Mouse (Mus musculus): ENCODE measurements at regions not wholly inside any gene's neighbourhood (a gene's known extent, or its start where the extent isn't known, plus 50 kb on each side); places are given as distances from the start of the nearest gene placed in this dataset.

GRCm38 (mm10) chr10:98650533-98650932 lies 263.7 kb upstream of the Atp2b1 start:
- no peak for DNase-seq (ENCODE audit: low spot score in 2 of 2)

DNA sequence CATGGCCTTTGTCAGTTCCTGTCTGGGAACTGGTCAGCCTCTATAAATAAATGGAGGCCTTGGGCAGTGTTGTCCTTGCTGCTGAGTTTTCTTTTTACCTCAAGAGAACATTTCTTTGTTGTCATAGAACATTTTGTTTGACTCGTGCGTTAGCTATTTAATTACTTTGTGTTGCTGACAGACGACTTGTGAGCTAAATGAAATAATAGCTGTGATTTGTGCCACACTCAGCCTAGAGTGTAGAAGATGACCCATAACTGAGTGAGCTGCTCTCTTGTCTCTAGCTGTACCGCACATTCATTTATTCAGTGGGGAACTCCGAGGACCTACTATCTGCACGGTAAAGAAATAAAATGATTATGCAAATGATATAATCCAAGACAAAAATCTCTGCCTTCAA lies 263.1 kb upstream of the Atp2b1 start:
- DNase-seq (ENCODE audit: low spot score in 2 of 2) = no peak

DNA sequence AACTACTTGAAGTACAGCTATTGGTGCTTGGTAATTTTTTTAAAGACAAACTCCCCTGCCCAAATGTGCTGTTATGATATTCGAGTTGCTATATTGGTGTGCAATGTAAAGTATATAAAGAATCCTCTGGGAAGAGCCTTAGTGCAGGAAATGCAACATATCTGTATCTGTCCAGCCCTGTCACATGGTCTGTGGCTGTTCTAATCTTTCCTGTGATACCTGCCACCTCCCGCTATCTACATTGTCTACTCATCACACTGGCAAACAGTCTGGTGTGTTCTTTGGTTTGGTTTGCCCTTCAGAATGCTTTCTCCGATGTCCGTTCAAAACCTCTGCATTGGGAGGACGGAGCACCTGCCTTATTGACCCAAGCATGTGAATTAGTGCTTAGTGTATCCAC lies 262.6 kb upstream of the Atp2b1 start:
- DNase-seq (ENCODE audit: low spot score in 2 of 2) = no peak

DNA sequence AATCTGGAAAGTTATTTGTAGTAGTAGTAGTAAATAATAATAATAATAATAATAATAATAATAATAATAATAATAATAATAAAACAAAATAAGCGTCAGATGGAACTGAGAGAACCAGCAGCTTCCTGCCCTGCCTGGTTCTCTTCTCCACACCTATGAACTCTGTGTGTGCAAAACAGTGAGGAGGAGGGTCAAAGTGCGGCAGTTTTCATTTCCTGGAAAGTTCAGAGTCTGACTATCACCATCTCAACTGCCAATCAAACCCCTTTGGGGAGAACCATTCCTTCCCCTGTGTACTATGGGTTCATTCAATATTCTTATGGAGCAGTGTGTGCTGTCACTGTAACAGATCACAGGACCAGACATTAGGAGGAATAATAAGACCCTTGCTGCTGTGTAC lies 262.1 kb upstream of the Atp2b1 start:
- no peak for DNase-seq (ENCODE audit: low spot score in 2 of 2)

GRCm38 (mm10) chr10:98660747-98661146 lies 253.5 kb upstream of the Atp2b1 start:
- no peak for DNase-seq (ENCODE audit: low spot score in 2 of 2)

DNA sequence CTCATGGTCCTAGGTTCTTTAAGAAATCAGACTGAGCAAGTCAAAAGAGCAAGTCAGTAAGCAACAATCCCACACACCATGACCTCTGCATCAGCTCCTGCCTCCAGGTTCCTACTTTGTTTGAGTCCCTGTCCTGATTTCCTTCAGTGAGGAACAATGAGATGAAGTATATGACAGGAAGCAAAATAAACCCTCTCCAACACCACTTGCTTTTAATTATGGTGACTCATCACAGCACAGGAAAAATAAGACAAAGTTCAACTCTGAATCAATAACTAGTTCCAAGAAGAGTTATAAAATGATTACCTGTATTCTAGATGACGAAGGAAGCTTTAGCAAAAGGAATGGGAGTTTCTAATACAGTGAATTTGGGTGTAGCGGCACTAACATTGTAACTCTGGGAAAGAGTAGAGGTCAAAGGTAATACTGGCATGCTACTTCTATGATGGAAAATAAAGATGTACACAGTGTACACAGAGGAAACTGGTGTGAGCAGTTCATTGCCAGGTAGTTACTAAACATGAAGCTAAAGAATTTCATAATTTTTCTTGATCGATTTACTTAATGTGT lies 248.2 kb upstream of the Atp2b1 start:
- DNase-seq (ENCODE audit: low spot score in 2 of 2) = no peak

DNA sequence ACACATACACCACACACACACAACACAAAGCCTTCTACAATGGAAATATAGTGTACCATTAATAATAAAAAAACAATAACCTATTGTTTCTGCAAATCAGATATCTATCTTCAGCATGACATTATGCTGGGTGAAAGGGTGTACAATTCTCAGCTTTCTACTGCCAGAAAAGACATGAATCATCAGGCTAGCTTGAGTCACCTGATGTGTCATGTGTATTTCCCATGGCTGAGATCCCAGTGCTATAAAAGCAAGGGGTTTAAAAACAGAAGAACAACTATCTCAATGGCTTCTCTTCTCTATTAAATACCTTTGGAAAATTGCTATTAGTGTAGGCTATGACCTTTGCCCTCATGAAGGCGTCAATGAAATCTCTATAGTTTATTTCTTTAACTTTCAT lies 246.5 kb upstream of the Atp2b1 start:
- DNase-seq (ENCODE audit: low spot score in 2 of 2) = no peak

DNA sequence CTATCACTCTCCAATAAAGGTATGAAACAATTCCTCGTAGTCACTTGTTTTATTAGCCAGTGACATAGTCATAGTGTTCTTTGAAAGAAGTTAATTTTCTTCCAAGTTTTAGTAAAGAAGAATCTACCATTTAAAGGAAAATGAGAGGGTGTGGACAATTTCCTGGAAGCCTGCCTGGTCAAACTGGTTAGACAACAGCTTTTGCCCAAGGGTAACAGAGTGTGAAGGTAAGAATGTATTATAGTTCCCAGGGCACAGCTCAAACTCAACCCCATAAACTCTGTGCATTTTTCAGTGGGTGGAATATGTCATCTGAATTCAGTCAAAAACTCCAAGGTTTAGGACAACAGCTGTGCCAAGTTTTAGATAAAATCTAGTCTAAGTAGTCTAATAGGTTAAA lies 240.1 kb upstream of the Atp2b1 start:
- DNase-seq (ENCODE audit: low spot score in 2 of 2) = peak in 1 of 2 experiments; percentile 5

DNA sequence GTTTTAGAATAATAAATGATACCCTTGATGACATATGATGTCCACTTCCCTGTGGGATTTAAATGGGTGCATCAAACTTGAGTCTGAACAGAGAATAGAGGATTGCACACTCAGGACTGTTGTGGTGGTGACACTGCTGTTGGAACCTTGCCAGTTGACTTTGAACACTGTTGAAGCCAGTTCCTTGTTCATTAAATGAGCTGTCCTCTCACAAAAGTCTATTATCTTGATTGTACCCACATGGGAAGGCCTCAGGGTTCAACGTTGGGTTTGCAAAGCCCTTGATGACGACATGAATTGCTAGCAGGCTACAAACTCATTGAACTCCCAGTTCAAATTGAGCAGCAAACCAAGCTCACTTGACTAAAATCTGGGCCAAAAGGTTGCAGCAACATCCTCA lies 237.3 kb upstream of the Atp2b1 start:
- no peak for DNase-seq (ENCODE audit: low spot score in 2 of 2)

DNA sequence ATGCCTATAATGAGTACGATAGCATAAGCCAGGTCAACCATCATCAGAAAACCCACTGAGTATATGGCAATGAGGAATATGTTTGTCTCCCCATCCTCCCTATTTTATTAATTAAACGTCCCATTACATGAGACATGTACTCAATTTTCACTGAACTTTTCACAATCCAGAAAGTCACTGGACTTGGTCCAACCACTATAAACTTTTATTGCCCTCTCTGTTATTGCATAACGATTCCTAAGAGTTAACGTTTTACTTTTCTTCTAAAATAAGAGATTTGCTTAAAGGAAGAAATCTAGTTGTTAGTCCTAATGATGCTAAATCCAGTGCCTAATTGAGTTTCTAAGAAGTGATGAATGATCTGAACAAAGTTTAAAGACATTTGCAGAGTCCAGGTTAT lies 236.0 kb upstream of the Atp2b1 start:
- no peak for DNase-seq (ENCODE audit: low spot score in 2 of 2)

DNA sequence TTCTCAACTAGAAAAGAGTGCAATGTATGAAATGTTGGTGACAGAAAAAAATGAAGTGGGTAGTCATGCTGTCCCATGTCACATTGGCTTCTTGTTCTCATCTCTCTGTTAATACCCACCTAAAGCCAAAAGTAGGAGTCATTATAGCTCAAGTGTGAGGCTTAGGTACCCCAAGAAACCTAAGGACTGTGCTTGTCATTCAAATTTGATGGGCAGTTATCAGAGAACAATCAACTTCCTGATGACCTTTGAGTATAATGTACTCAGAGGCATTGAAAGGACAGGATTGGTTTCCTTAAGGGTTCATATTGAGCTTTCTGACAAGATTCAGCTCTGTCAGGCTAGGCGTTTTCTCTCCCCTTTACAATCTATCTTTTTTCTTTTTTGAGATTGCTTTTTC lies 231.8 kb upstream of the Atp2b1 start:
- DNase-seq (ENCODE audit: low spot score in 2 of 2) = no peak

- peak in 1 of 2 experiments; percentile 29 for DNase-seq (ENCODE audit: low spot score in 2 of 2)
Observed at GRCm38 (mm10) chr10:98684195-98684594, 230.0 kb upstream of the Atp2b1 start.

- DNase-seq (ENCODE audit: low spot score in 2 of 2) = no peak
Observed at GRCm38 (mm10) chr10:98684707-98685106, 229.5 kb upstream of the Atp2b1 start.

DNA sequence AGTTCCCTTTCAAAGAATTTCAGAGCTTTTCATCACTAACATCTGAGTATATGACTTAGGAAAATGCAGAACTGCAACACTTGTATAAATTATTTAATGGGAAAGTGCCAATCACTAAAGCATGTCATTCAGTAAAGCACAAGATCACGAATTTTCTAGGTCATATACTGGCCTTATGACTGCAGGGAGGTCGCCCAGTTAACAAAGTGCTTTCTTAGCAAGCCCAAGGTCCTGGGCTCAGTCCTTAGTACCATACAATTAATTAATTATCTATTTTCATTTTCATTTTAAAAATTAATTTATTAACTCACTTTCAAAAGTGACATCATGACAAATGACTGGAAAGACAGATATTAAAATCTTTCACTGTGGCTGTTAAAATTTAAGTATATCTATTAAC lies 228.5 kb upstream of the Atp2b1 start:
- no peak for DNase-seq (ENCODE audit: low spot score in 2 of 2)

GRCm38 (mm10) chr10:98686370-98686769 lies 227.8 kb upstream of the Atp2b1 start:
- DNase-seq (ENCODE audit: low spot score in 2 of 2) = no peak

GRCm38 (mm10) chr10:98691816-98692215 lies 222.4 kb upstream of the Atp2b1 start:
- DNase-seq (ENCODE audit: low spot score in 2 of 2) = peak in 1 of 2 experiments; percentile 6

DNA sequence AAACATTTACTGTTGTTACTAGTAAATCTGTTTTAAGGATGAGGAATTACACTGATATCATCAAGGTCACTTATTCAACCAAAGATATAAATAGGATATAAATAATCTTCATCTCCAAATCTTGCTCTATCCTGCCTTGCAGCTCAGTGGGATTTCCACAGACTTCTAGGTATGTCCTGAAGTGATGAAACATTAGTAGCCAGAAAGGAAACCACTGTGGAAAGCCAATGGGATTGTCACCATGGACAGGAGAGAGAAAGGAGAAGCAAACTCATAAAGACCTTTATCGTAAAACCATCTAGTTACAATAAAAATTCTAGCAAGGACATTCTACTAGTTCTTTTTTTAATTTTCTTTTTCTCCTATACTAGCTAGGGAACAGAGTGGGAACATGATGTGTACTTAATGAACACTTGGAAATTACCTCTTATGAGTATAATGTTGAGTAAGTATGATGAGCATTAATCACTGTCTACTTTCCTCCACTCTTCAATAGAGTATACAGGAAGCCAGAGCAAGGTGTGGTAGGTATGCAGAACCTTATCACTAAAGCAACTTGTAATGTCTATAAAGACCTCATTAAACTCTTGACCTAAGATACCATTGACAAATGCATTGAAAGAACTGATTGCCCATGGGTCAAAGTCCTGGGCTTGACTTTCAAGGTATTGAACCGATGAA lies 219.4 kb upstream of the Atp2b1 start:
- no peak for DNase-seq (ENCODE audit: low spot score in 2 of 2)

- no peak for DNase-seq (ENCODE audit: low spot score in 2 of 2)
Observed at GRCm38 (mm10) chr10:98695371-98695725, 218.9 kb upstream of the Atp2b1 start.

DNA sequence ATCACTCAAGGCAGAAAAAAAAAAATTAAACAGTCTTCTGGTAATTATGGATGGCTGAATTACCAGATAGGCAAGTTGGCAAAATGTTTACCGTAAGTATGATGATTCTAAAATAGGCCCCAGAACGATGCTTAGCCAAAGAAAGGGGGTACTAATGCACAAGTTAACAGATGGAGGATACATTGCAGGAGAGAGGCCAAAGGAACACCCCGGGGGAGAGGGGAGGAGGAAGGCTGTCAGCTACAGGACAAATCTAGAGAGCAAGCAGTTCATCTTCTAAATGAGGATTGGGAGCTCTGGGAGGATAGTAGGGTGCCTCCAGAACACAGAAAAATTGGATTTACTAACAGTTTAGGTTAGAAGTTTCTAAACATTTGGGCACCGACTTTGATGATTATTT lies 216.3 kb upstream of the Atp2b1 start:
- no peak for DNase-seq (ENCODE audit: low spot score in 2 of 2)

DNA sequence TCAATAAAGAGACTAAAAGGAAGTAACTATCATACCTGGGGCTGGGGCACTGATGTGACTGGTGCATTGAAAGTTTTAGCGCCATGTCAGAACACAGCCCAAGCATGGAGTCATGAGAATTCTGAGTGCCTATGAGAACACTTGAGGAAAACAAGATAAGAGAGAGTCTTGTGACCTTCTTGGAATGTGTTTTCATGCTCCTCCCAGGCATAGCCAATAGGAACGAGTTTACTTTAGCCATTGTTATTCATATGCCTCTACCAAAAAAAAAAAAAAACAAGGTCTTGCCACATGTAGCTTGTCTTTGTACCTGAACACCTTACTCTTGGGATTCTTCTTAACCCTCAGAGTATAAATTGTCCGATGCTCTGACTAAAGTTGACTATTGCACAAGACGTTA lies 214.6 kb upstream of the Atp2b1 start:
- no peak for DNase-seq (ENCODE audit: low spot score in 2 of 2)

DNA sequence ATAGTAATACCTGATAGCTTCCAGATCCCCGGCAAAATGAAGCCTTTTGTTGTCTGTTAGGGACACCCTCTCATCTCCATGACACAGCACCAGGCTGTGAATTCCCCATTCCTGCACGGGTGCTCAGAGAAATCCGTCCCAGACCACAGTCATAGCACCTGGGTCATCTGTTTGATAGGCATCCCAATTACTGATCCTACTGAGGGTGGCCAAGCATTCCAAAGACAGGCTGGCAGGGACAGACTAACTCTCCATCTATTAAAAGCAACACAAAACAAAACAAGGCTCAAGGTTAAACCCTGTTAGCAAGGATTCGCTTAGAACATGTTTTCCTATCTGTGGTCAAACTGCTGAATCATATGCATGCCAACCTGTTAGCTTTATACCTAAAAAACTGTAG lies 213.8 kb upstream of the Atp2b1 start:
- DNase-seq (ENCODE audit: low spot score in 2 of 2) = no peak

- DNase-seq (ENCODE audit: low spot score in 2 of 2) = no peak
Observed at GRCm38 (mm10) chr10:98701285-98701684, 212.9 kb upstream of the Atp2b1 start.

GRCm38 (mm10) chr10:98702470-98703215 lies 211.6 kb upstream of the Atp2b1 start:
- DNase-seq (ENCODE audit: low spot score in 2 of 2) = no peak

All from urinary bladder, postnatal 36 days (tissue).